Mouse (Mus musculus): ENCODE measurements at regions not wholly inside any gene's neighbourhood (a gene's known extent, or its start where the extent isn't known, plus 50 kb on each side); places are given as distances from the start of the nearest gene placed in this dataset.

GRCm38 (mm10) chr15:55962093-55962492 is 1515.3 kb downstream of the Slc22a22 start:
- TF ChIP-seq POLR2A (IDR thresholded peaks at IDR 0.05; ENCODE audit: insufficient read length, low read depth) (no peak), USF1 (IDR thresholded peaks at IDR 0.05; ENCODE audit: low read depth) (no peak), MYOD1 (IDR thresholded peaks at IDR 0.05; ENCODE audit: control insufficient read depth in 1 of 3, insufficient read length in 2 of 3, low read depth in 2 of 3) (no peak), TCF12 (IDR thresholded peaks at IDR 0.05; ENCODE audit: insufficient read depth, poor library complexity, severe bottlenecking) (no peak), E2F4 (IDR thresholded peaks at IDR 0.05; ENCODE audit: insufficient read depth) (no peak), MAX (IDR thresholded peaks at IDR 0.05; ENCODE audit: low read depth) (no peak), MYOG (IDR thresholded peaks at IDR 0.05; ENCODE audit: control insufficient read depth in 1 of 3, insufficient read depth in 1 of 3, insufficient read length in 2 of 3, low read depth in 2 of 3) (no peak), POLR2AphosphoS2 (IDR thresholded peaks at IDR 0.05; ENCODE audit: insufficient read length, low read depth) (no peak)
